Mouse (Mus musculus): Measurements from ENCODE around the gene Olfr1444.

- no peak for TF ChIP-seq CTCF (IDR thresholded peaks at IDR 0.05; ENCODE audit: low read depth, low read length)
- no peak for TF ChIP-seq POLR2A (IDR thresholded peaks at IDR 0.05; ENCODE audit: extremely low read depth, insufficient read depth, low read length)
Observed at GRCm38 (mm10) chr19:12813883-12814282, 43.2 kb upstream of the Olfr1444 start.
